Mouse (Mus musculus) stomach, postnatal 0 days (tissue): ENCODE data around the gene Rtl8c.
"Not testable (repeated sequence)": the region's sequence is repeated elsewhere in the genome, so short reads cannot be mapped to it uniquely, and the experiment has no call there.

Source experiments
- CTCF ChIP-seq: IDR thresholded peaks from 2 replicates; pipeline ENCODE4 v1.5.1; 2016; ENCODE audit warnings: antibody characterized with exemption, low read depth, mild to moderate bottlenecking, moderate library complexity
- EP300 ChIP-seq: optimal IDR thresholded peaks from 2 replicates; pipeline ENCODE3; 2016; ENCODE audit warnings: antibody characterized with exemption

- TF ChIP-seq CTCF, EP300: not testable (repeated sequence)
Measured at GRCm38 (mm10) chrX:53583404-53583803, 24.4 kb upstream of the Rtl8c start.
